Mouse (Mus musculus): ENCODE measurements around the gene Spdya. TPM values are rescaled to one million over a fixed set of nuclear protein-coding genes. Genes with fewer than 3 reads are reported as not detected.

The Spdya gene
- polyA plus RNA-seq, 1 experiment from 2014 or later: 0.76 TPM

Other genes starting within 250 kb of the Spdya start
- 30.0 and 36.1 TPM in 2 replicates for gene Emilin2, start 240.1 kb upstream of the Spdya start, polyA plus RNA-seq (2016; fragmentation: Nextera tagmentation; extraction: Ambion mirVana)
- gene Gm4707, start 92.1 kb upstream of the Spdya start, polyA plus RNA-seq (2016; fragmentation: Nextera tagmentation; extraction: Ambion mirVana): 5.1 and 6.9 TPM in 2 replicates
- 73.6 and 82.6 TPM in 2 replicates for gene Smchd1, start 76.7 kb upstream of the Spdya start, polyA plus RNA-seq (2016; fragmentation: Nextera tagmentation; extraction: Ambion mirVana)
- 53.4 and 59.9 TPM in 2 replicates for gene Ndc80, start 25.2 kb upstream of the Spdya start, polyA plus RNA-seq (2016; fragmentation: Nextera tagmentation; extraction: Ambion mirVana)
- 112 and 116 TPM in 2 replicates for gene Wdr43, start 63.8 kb downstream of the Spdya start, polyA plus RNA-seq (2016; fragmentation: Nextera tagmentation; extraction: Ambion mirVana)
- not detected in 2 replicates for gene Togaram2, start 121.2 kb downstream of the Spdya start, polyA plus RNA-seq (2016; fragmentation: Nextera tagmentation; extraction: Ambion mirVana)
- gene Pcare, start 200.8 kb downstream of the Spdya start, polyA plus RNA-seq (2016; fragmentation: Nextera tagmentation; extraction: Ambion mirVana): not detected in 2 replicates
- 2.0 and 2.3 TPM in 2 replicates for gene Clip4, start 216.4 kb downstream of the Spdya start, polyA plus RNA-seq (2016; fragmentation: Nextera tagmentation; extraction: Ambion mirVana)